Mouse (Mus musculus) olfactory bulb, adult 2 months (tissue): ENCODE data around the gene C1qtnf1. TPM values are rescaled to one million over a fixed set of nuclear protein-coding genes. Genes with fewer than 3 reads are reported as not detected.

Experiments used
- H3K27ac ChIP-seq: fragments of 200-500 bp; 2 replicates; pipeline ENCODE4 v1.5.1; 2012; ENCODE audit warnings: low read depth, low read length; ENCODE audit not compliant: insufficient read depth
- H3K4me1 ChIP-seq: fragments of 200-500 bp; 2 replicates; pipeline ENCODE4 v1.6.1; 2012; ENCODE audit warnings: low read length; ENCODE audit not compliant: control insufficient read depth, insufficient read depth
- H3K4me3 ChIP-seq: fragments of 200-500 bp; 2 replicates; pipeline ENCODE4 v1.5.1; 2012; ENCODE audit warnings: mild to moderate bottlenecking, low read depth, low read length, moderate library complexity; ENCODE audit not compliant: insufficient read depth
- CTCF ChIP-seq: fragments of 200-500 bp; IDR thresholded peaks from 2 replicates; pipeline ENCODE4 v1.5.1; 2012; ENCODE audit warnings: low read depth, mild to moderate bottlenecking, low read length, moderate library complexity; ENCODE audit not compliant: insufficient read depth
- POLR2A ChIP-seq: fragments of 200-500 bp; IDR thresholded peaks from 2 replicates; pipeline ENCODE4 v1.6.1; 2012; ENCODE audit warnings: mild to moderate bottlenecking, low read depth, low read length, moderate library complexity; ENCODE audit not compliant: insufficient read depth
- WGBS: fragments of 180-500 bp; shearing (Covaris S2); methylation state at CpG from one replicate; pipeline ENCODE4 v1.1.7; 2018; 5-methylcytosine and 5-hydroxymethylcytosine counted together
- polyA plus RNA-seq: library from polyadenylated mRNA; stranded (reverse); fragments of >200 nt; gene quantifications from 2 replicates; pipeline ENCODE4 v1.2.4, GENCODE M21; 2012; ENCODE audit warnings: low replicate concordance; ENCODE audit not compliant: missing spikeins, insufficient read depth, insufficient read length

The C1qtnf1 gene
- polyA plus RNA-seq, 1 experiment = not detected

GRCm38 (mm10) chr11:118428944-118429709 lies 1.1 kb downstream of the C1qtnf1 start:
- Histone ChIP-seq H3K27ac (no peak overlapping the region), H3K4me3 (peak overlapping the region; percentile 12; the same call in 1 of the 2 replicates), H3K4me1 (peaks cover 42% of the 10 kb centered on the region)
- TF ChIP-seq POLR2A (no peak), CTCF (no peak)
- 66% methylated on average over 8 of the region's 8 CpGs for WGBS

- TF ChIP-seq CTCF (no peak), POLR2A (no peak)
- Histone ChIP-seq H3K27ac (no peak overlapping the region), H3K4me1 (peaks cover 42% of the 10 kb centered on the region), H3K4me3 (no peak overlapping the region)
- WGBS = 29% methylated on average over 4 of the region's 4 CpGs
Observed at GRCm38 (mm10) chr11:118430291-118430885, 2.4 kb downstream of the C1qtnf1 start.

GRCm38 (mm10) chr11:118431100-118431948 lies 3.3 kb downstream of the C1qtnf1 start:
- H3K27ac ChIP-seq = no peak overlapping the region
- no peak overlapping the region for H3K4me3 ChIP-seq
- TF ChIP-seq CTCF (no peak), POLR2A (no peak)
- WGBS = 83% methylated on average over 16 of the region's 16 CpGs
- peaks cover 46% of the 10 kb centered on the region for H3K4me1 ChIP-seq

GRCm38 (mm10) chr11:118433398-118433868 lies 5.4 kb downstream of the C1qtnf1 start:
- no peak for TF ChIP-seq CTCF
- TF ChIP-seq POLR2A = no peak
- Histone ChIP-seq H3K27ac (no peak overlapping the region), H3K4me1 (peaks cover 55% of the 10 kb centered on the region), H3K4me3 (no peak overlapping the region)
- WGBS = 31% methylated on average over 10 of the region's 10 CpGs

GRCm38 (mm10) chr11:118434093-118434492 lies 6.1 kb downstream of the C1qtnf1 start:
- no peak overlapping the region for H3K4me3 ChIP-seq
- peaks cover 55% of the 10 kb centered on the region for H3K4me1 ChIP-seq
- TF ChIP-seq CTCF = no peak
- no peak for TF ChIP-seq POLR2A
- no peak overlapping the region for H3K27ac ChIP-seq
- 49% methylated on average over 13 of the region's 13 CpGs for WGBS

- WGBS = 42% methylated on average over 6 of the region's 6 CpGs
- no peak overlapping the region for H3K4me3 ChIP-seq
- H3K27ac ChIP-seq = no peak overlapping the region
- TF ChIP-seq CTCF = no peak
- TF ChIP-seq POLR2A = no peak
- H3K4me1 ChIP-seq = peaks cover 44% of the 10 kb centered on the region
Observed at GRCm38 (mm10) chr11:118436471-118436935, 8.5 kb downstream of the C1qtnf1 start.

GRCm38 (mm10) chr11:118438665-118439414 lies 10.8 kb downstream of the C1qtnf1 start:
- H3K4me1 ChIP-seq = peaks cover 39% of the 10 kb centered on the region
- H3K27ac ChIP-seq = no peak overlapping the region; the same call in 1 of the 2 replicates
- 18% methylated on average over 11 of the region's 11 CpGs for WGBS
- TF ChIP-seq POLR2A (no peak), CTCF (no peak)
- no peak overlapping the region for H3K4me3 ChIP-seq

- H3K4me3 ChIP-seq = no peak overlapping the region
- H3K27ac ChIP-seq = no peak overlapping the region
- peaks cover 18% of the 10 kb centered on the region for H3K4me1 ChIP-seq
- TF ChIP-seq POLR2A (no peak), CTCF (no peak)
- 92% methylated on average over 13 of the region's 13 CpGs for WGBS
Observed at GRCm38 (mm10) chr11:118442691-118443090, 14.7 kb downstream of the C1qtnf1 start.
